Mouse (Mus musculus) CH12.LX (cell line): Measurements from ENCODE around the gene Prr29.

Source experiments
- CHD2 ChIP-seq: IDR thresholded peaks from 2 replicates; pipeline ENCODE4 v1.6.1; 2011; ENCODE audit warnings: low read length, improper control_type of control experiment
- POLR2A ChIP-seq: IDR thresholded peaks from 2 replicates; pipeline ENCODE4 v1.6.1; 2011; ENCODE audit warnings: low read depth, mild to moderate bottlenecking, improper control_type of control experiment, low read length
- UBTF ChIP-seq: IDR thresholded peaks from 2 replicates; pipeline ENCODE4 v1.6.1; 2012; ENCODE audit warnings: low read depth, mild to moderate bottlenecking, inconsistent platforms, low read length, improper control_type of control experiment, moderate library complexity
- USF2 ChIP-seq: conservative IDR thresholded peaks from 2 replicates; pipeline ENCODE4 v1.6.1; 2011; ENCODE audit warnings: low read depth, low read length, improper control_type of control experiment

DNA sequence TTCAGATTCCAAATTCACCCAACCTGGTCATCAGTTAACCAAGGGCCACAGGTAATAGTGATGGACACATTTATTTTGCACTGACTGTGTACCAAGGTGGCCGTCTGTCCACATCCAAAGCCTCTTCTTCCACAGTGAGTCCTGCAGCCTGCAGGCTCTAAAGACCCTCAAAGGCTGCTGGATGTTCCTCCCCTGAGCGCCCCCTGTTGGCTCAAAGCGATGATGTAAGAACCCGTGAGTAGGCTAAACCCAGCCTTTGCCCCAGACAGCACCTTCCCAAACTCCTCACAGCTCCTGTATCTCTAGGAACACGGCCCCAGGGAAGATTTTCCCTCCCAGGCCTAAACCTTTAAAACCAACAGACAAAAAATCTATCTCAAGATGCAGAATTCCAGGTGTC, 5.9 kb upstream of the Prr29 start:
- TF ChIP-seq UBTF = no peak
- TF ChIP-seq CHD2 = no peak
- no peak for TF ChIP-seq POLR2A
- TF ChIP-seq USF2 = no peak
